Comparison of ENCODE assay signal across 12 mouse cellular contexts in the genomic region with DNA sequence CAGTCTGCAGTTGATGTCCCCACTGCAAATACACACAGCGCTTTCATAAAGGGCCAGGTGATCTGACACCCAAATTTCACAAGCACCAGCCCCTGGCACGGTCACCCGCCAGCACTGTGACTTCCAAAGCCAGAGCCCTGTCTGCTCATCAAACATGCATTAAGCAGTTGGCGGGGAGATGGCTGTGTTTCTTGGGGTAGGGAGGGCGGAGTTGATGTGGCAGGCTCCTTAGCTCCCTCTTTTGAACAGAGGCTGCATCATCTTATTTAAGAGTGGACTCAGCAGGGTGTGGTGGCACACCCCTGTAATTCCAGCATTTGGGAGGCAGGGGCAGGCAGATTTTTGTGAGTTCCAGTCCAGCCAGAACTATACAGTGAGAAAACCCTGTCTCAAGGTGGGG.
DNase-seq lines count a peak whose midpoint lies in the region; ATAC-seq lines count a peak whose summit lies in the region.
"Had no signal": no experiment of that assay in that cellular context is flagged by ENCODE, and none has a peak within 500 bp of the region (broad histone marks: within the 10 kb centered on the region; RNA-seq: fewer than 3 reads in every experiment).

No protein-coding gene starts in this region.

- H3K27ac ChIP-seq in hindbrain, embryonic 10.5 days, result peak overlapping the region; percentile 85
- H3K27ac ChIP-seq in neural tube, embryonic 12.5 days, result no peak overlapping the region
- H3K27ac ChIP-seq: limb, embryonic 13.5 days; stomach, embryonic 15.5 days had no signal

- intact Hi-C loops in left cerebral cortex, postnatal 4 days (cut with DNase I), result no loop called here
- intact Hi-C loops in left cerebral cortex, postnatal 14 days (cut with DNase I), result no loop called here
- intact Hi-C loops in heart, postnatal 14 days (cut with DNase I), result no loop called here

- H3K27me3 ChIP-seq in hindbrain, embryonic 10.5 days (ENCODE audit: insufficient read depth, poor library complexity, severe bottlenecking), result no peaks in the 10 kb centered on the region
- H3K27me3 ChIP-seq in neural tube, embryonic 12.5 days (replicated peaks), result no peaks in the 10 kb centered on the region
- H3K27me3 ChIP-seq: limb, embryonic 13.5 days; stomach, embryonic 15.5 days had no signal

- peaks cover 20% of the 10 kb centered on the region for H3K36me3 ChIP-seq in hindbrain, embryonic 10.5 days
- peaks cover 7% of the 10 kb centered on the region; the same call in 1 of the 2 replicates for H3K36me3 ChIP-seq in neural tube, embryonic 12.5 days

- H3K4me2 ChIP-seq in neural tube, embryonic 12.5 days (replicated peaks), result no peak overlapping the region; the same call in 1 of the 2 replicates
- H3K4me2 ChIP-seq: limb, embryonic 13.5 days; stomach, embryonic 15.5 days had no signal

- ATAC-seq in neural tube, embryonic 12.5 days (ENCODE audit: low FRiP score, low read depth), result peak; percentile 43; the same call in 1 of the 2 replicates

- WGBS in hindbrain, embryonic 10.5 days, result 37% methylated on average over 5 of the region's 5 CpGs
- 44% methylated on average over 5 of the region's 5 CpGs for WGBS in neural tube, embryonic 12.5 days

- peaks cover 89% of the 10 kb centered on the region for H3K4me1 ChIP-seq in hindbrain, embryonic 10.5 days (replicated peaks)
- H3K4me1 ChIP-seq in neural tube, embryonic 12.5 days, result peaks cover 37% of the 10 kb centered on the region

- H3K4me3 ChIP-seq in hindbrain, embryonic 10.5 days, result peak overlapping the region; percentile 21
- H3K4me3 ChIP-seq in neural tube, embryonic 12.5 days, result no peak overlapping the region
- H3K4me3 ChIP-seq: limb, embryonic 13.5 days; stomach, embryonic 15.5 days had no signal

- peak; percentile 59 for DNase-seq in left cerebral cortex, postnatal 4 days
- DNase-seq in left cerebral cortex, postnatal 14 days (ENCODE audit: low spot score in 2 of 2), result no peak
- peak; percentile 66 for DNase-seq in embryo, embryonic 10.5 days (ENCODE audit: low spot score)
- DNase-seq in hindbrain, embryonic 10.5 days (ENCODE audit: low spot score), result peak; percentile 61
- DNase-seq in adrenal gland, postnatal 25 days, result no peak
- DNase-seq in kidney, adult 11 months, result no peak
- no peak for DNase-seq in heart, postnatal 14 days
- DNase-seq: kidney, postnatal 4 days; retina, postnatal 1 day had no signal

- no peaks in the 10 kb centered on the region for H3K9me3 ChIP-seq in hindbrain, embryonic 10.5 days
- no peaks in the 10 kb centered on the region for H3K9me3 ChIP-seq in neural tube, embryonic 12.5 days
- H3K9me3 ChIP-seq: limb, embryonic 13.5 days; stomach, embryonic 15.5 days had no signal

- no peak overlapping the region for H3K9ac ChIP-seq in neural tube, embryonic 12.5 days
- H3K9ac ChIP-seq: limb, embryonic 13.5 days; stomach, embryonic 15.5 days had no signal

Comparison
In these comparisons a context has a peak if more than half of its experiments do, and no peak if none do; other contexts are left out.
1. DNase-seq: peak in left cerebral cortex, postnatal 4 days (single experiment), embryo, embryonic 10.5 days (single experiment) and hindbrain, embryonic 10.5 days (single experiment); none in left cerebral cortex, postnatal 14 days (0 of 2), adrenal gland, postnatal 25 days (single experiment), kidney, adult 11 months (single experiment) and heart, postnatal 14 days (0 of 2).